ENCODE assay signal across 10 mouse cellular contexts in genomic region chr5:49523997-49524393, GRCm38 (mm10). TPM values are rescaled to one million over a fixed set of nuclear protein-coding genes. Genes with fewer than 3 reads are reported as not detected.
A peak's percentile ranks its signal among the peaks of the same experiment; 100 is the strongest.
DNase-seq lines count a peak whose midpoint lies in the region; ATAC-seq lines count a peak whose summit lies in the region.
"Had no signal": no experiment of that assay in that cellular context is flagged by ENCODE, and none has a peak within 500 bp of the region (broad histone marks: within the 10 kb centered on the region; RNA-seq: fewer than 3 reads in every experiment).

No protein-coding gene starts in this region.

- peak overlapping the region; percentile 82 for H3K4me2 ChIP-seq in stomach, embryonic 16.5 days (ENCODE audit: low read depth, low read length)

- DNase-seq in frontal cortex, postnatal 14 days (ENCODE audit: low spot score in 2 of 2) = no peak
- peak; percentile 41 for DNase-seq in right cerebral cortex, adult 18-20 months
- no peak for DNase-seq in right cerebral cortex, postnatal 4 days
- peak; percentile 32 to 68 for DNase-seq in left cerebral cortex, postnatal 25 days (ENCODE audit: low spot score in 2 of 2)
- DNase-seq in adrenal gland, postnatal 4 days (ENCODE audit: low spot score in 2 of 2) = no peak
- no peak for DNase-seq in layer of hippocampus, postnatal 25 days (ENCODE audit: extremely low spot score in 1 of 2, low spot score in 1 of 2)

- WGBS in stomach, embryonic 16.5 days = 6% methylated on average over 11 of the region's 11 CpGs

- peak overlapping the region; percentile 48 for H3K4me3 ChIP-seq in stomach, embryonic 16.5 days (replicated peaks; ENCODE audit: low read length)

- ATAC-seq in frontal cortex, adult (ENCODE audit: low TSS enrichment) = peak; percentile 31
- ATAC-seq in stomach, embryonic 16.5 days (ENCODE audit: insufficient read depth, low FRiP score) = no peak

- intact Hi-C loops in left cerebral cortex, postnatal 25 days (cut with DNase I) = loop anchor here (2.0 to 5.0 kb wide), 3 partner anchors 127 to 438 kb away; no protein-coding TSS in a partner anchor

- no peaks in the 10 kb centered on the region for H3K36me3 ChIP-seq in stomach, embryonic 16.5 days (ENCODE audit: control insufficient read depth, insufficient read depth, low read length)

- H3K9me3 ChIP-seq in stomach, embryonic 16.5 days (replicated peaks; ENCODE audit: control insufficient read depth, low read length) = no peaks in the 10 kb centered on the region

- H3K9ac ChIP-seq in stomach, embryonic 16.5 days (ENCODE audit: low read length) = no peak overlapping the region; the same call in 1 of the 2 replicates

- 0 out of 2 replicates have a peak, but pooled peaks cover 3% of the 10 kb centered on the region for H3K4me1 ChIP-seq in stomach, embryonic 16.5 days (ENCODE audit: control insufficient read depth, insufficient read depth, low read length)

- H3K27ac ChIP-seq in stomach, embryonic 16.5 days (ENCODE audit: low read length) = no peak overlapping the region

- peaks cover 17% of the 10 kb centered on the region for H3K27me3 ChIP-seq in stomach, embryonic 16.5 days (ENCODE audit: control insufficient read depth, insufficient read depth, low read length)

RNA-seq across cellular contexts. Expression of gene Kcnip4, which starts 0.7 kb away (rescaled TPM):
- total RNA-seq in left cerebral cortex, postnatal 25 days (2021) = 10 to 100 TPM; 61.0 to 62.2 TPM
- 2.6 and 3.3 TPM in 2 replicates for polyA plus RNA-seq in stomach, embryonic 16.5 days (2015; fragmentation: Nextera tagmentation; extraction: Ambion mirVana)
- total RNA-seq in adrenal gland, postnatal 4 days (2021) = 1 to 10 TPM; 3.3 to 4.8 TPM
- total RNA-seq in layer of hippocampus, postnatal 25 days (2021) = 10 to 100 TPM; 55.1 TPM
- total RNA-seq: hematopoietic stem cell, adult 5-6 weeks; neutrophil, adult 5-6 weeks had no signal

Comparison
In these comparisons a context has a peak if more than half of its experiments do, and no peak if none do; other contexts are left out.
1. DNase-seq: peak in right cerebral cortex, adult 18-20 months (single experiment) and left cerebral cortex, postnatal 25 days (2 of 2); none in frontal cortex, postnatal 14 days (0 of 2), right cerebral cortex, postnatal 4 days (single experiment), adrenal gland, postnatal 4 days (0 of 2) and layer of hippocampus, postnatal 25 days (0 of 2).
2. RNA of gene Kcnip4, which starts 0.7 kb away (total RNA-seq): 61.0 to 62.2 TPM in left cerebral cortex, postnatal 25 days and 55.1 TPM in layer of hippocampus, postnatal 25 days; 3.3 to 4.8 TPM in adrenal gland, postnatal 4 days; every median in the first group is over 4 times any median in the second.